Mouse (Mus musculus): ENCODE measurements around the gene Pptc7.

DNA sequence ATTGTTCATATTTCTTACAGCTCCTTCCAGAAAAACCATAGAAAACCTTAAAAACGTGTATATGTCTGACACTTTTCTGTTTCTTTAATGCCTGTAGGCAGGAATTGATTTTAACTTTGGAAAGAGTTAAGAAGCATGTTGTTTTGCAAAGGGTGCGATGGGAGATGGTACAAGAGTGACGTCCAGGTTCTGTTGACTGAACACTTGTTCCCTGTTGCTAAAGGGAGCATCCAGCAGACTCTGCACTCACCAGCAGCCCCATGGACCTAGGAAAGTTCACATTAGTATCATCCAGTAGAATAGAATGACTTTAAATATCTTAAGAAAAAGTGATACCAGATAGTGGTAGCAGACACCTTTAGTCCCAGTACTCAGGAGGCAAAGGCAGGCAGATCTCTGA lies 22.4 kb downstream of the Pptc7 start:
- TF ChIP-seq POLR2A (IDR thresholded peaks at IDR 0.05; ENCODE audit: borderline replicate concordance, extremely low read depth, insufficient read depth, insufficient read length, poor library complexity, severe bottlenecking) (no peak), CTCF (IDR thresholded peaks at IDR 0.05; ENCODE audit: borderline replicate concordance, extremely low read depth, insufficient read depth, insufficient read length) (no peak)
